Mouse (Mus musculus): ENCODE measurements at regions not wholly inside any gene's neighbourhood (a gene's known extent, or its start where the extent isn't known, plus 50 kb on each side); places are given as distances from the start of the nearest gene placed in this dataset.

DNA sequence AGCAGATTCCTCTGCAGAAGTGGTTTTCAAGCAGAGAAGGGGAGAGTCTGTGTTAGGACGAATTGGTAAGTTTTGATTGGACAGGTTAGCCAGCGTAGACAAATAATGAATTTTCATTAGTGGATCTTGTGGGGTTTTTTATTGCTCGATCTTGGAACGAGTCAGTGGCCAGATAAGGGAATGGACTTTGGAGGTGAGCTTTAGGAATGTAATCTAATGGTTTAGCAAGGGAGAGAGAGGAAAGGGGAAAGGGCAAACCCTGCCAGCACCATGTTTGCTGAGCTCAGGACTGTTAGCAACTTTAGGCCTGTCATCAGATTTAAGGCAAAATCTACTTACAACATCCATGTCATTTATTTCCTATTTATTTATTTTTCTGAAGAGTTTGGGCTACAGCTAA is 464.1 kb downstream of the Zfp619 start:
- WGBS: 82% methylated on average over 4 of the region's 4 CpGs

More for the DNA sequence above, 464.1 kb downstream of the Zfp619 start:
- DNase-seq (ENCODE audit: low spot score) (no peak), ATAC-seq (ENCODE audit: low FRiP score) (no peak)
- Histone ChIP-seq H3K4me3 (replicated peaks; ENCODE audit: low read length) (no peak overlapping the region), H3K9me3 (ENCODE audit: control insufficient read depth, low read length) (no peaks in the 10 kb centered on the region), H3K36me3 (replicated peaks; ENCODE audit: control insufficient read depth, insufficient read depth) (no peaks in the 10 kb centered on the region), H3K4me1 (replicated peaks; ENCODE audit: control insufficient read depth, insufficient read depth, low read length) (no peaks in the 10 kb centered on the region), H3K9ac (no peak overlapping the region), H3K27ac (no peak overlapping the region), H3K4me2 (replicated peaks) (no peak overlapping the region), H3K27me3 (ENCODE audit: control insufficient read depth, insufficient read depth, low read length) (no peaks in the 10 kb centered on the region)

Data from hindbrain, embryonic 14.5 days (tissue).